Mouse (Mus musculus) neural tube, embryonic 10.5 days (tissue): ENCODE measurements at regions not wholly inside any gene's neighbourhood (a gene's known extent, or its start where the extent isn't known, plus 50 kb on each side); places are given as distances from the start of the nearest gene placed in this dataset.

Source experiments
- DNase-seq: peaks from one replicate; pipeline ENCODE4 v3.0.0-alpha.2; 2017; ENCODE audit warnings: low spot score; ENCODE audit errors: extremely low spot score

GRCm38 (mm10) chr7:125259016-125259415 lies 185.5 kb upstream of the Kdm8 start:
- no peak for DNase-seq

DNA sequence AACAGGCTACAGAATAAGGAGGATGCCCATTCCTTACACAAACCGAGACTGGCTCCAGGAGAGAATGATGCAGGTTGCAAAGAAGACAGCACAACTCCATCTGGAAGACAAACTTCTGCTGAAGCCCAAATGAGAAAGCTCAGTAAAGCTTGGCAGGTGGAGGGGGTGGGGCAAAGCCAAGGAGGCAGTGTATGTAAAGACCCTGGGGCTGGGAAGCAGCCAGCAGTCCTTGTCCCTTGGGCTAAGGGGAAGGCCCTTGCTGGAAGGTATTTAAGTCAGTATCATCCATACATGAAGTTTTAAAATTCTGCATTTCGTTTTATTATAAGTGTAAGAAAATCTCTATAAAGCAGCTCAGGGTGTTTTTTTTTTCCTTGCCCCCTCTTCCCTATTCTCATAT lies 182.3 kb upstream of the Kdm8 start:
- no peak for DNase-seq

GRCm38 (mm10) chr7:125262672-125263365 lies 181.7 kb upstream of the Kdm8 start:
- DNase-seq = no peak

- no peak for DNase-seq
These were observed 180.7 kb upstream of the Kdm8 start for GRCm38 (mm10) chr7:125263756-125264155.

DNA sequence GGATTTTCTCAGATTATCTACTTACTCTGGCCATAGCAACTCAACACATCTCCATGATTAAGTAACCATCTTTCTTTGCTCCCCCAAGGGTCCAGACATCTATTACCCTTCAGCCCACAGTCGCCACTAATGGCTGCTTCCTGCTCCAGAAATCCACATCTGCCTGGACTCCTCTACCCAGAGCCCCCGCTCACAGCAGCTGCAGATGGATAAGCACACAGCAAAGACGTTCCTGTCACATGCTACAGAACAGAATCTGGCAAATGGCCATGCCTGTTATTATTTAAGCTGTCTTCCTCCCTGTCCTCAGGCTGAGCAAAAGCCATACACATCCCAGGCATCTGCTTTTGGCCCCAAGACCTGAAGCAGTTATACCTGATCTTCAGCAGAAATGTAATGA lies 173.8 kb upstream of the Kdm8 start:
- no peak for DNase-seq

- no peak for DNase-seq
These were observed 173.1 kb upstream of the Kdm8 start for GRCm38 (mm10) chr7:125271356-125271755.

DNA sequence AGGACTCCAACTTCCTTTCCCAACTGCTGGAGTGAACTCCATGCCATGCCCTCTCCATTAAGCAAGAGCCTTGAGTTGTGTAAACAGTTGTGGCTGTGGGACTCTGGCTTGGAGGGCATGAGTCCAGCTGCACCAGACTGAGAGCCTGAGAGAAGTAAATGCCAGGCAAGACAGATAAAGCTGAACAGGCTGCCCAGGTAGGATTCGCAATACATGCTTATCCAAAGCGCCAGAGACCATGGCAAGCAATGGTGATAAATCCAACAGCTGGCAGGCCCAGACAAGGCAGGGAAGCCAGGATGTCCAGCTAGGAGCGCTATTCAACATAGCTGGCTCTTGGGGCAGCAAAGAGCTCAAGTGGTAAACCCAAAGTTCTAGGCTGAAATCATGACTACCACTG lies 163.1 kb upstream of the Kdm8 start:
- DNase-seq = no peak

- no peak for DNase-seq
These were observed 149.2 kb upstream of the Kdm8 start for GRCm38 (mm10) chr7:125295226-125295625.

DNA sequence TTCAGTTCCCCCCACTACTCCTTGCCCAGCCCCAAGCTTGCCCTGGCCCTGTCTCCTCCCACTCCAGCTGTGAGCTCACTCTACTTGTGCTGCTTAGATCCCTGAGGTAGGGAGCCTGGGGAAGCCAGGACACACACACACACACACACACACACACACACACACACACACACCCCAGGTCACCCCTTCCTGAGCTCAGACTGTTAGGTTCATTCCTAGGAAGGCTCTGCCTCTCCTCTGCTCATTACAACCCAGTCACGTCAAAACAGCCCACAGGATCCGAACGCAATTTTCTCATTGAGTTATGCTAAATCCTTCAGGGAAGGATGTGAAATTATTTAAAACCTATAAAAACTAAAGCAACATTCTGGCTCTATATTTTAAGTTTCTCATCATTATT lies 136.0 kb upstream of the Kdm8 start:
- DNase-seq = no peak

GRCm38 (mm10) chr7:125310971-125311370 lies 133.5 kb upstream of the Kdm8 start:
- no peak for DNase-seq

DNA sequence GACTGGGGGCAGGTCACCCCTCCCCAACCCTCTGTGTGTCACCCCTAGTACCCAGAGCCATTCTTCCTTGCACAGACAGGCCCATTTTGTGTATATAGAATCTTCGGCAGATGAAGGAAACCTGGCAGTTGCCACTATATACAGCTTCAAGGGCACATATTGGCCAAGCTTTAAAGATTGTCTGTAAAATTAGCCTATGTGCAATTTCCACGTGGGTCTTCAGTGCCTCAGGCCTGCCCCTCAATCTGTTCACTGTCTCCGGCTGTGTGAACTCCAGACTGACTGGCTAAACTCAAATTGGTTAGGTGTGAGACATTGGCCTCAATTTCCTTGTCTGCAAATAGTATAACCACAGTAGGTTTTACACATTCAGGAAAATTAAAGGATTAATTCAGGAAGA lies 130.9 kb upstream of the Kdm8 start:
- DNase-seq = no peak

DNA sequence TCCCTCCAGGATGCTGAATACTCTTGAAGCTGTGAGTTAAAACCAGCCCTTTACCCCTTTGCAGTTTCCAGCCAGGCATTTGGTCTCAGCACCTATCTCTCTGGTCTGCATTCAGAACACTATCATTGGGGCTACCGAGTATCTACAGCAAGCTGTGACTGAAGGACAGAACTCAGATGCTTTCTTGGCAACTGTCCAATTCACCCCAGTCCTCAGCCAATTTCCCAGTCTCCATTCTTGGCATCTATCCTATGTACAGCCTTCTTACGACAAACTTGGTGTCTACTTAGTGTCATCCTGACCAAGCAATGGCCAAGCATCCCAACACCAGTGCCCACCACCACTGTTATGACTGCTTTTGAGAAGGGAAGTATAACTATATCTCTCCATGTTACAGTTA lies 109.7 kb upstream of the Kdm8 start:
- DNase-seq = no peak

GRCm38 (mm10) chr7:125335586-125336165 lies 108.8 kb upstream of the Kdm8 start:
- DNase-seq = no peak

- no peak for DNase-seq
These were observed 107.7 kb upstream of the Kdm8 start for GRCm38 (mm10) chr7:125336826-125337225.

DNA sequence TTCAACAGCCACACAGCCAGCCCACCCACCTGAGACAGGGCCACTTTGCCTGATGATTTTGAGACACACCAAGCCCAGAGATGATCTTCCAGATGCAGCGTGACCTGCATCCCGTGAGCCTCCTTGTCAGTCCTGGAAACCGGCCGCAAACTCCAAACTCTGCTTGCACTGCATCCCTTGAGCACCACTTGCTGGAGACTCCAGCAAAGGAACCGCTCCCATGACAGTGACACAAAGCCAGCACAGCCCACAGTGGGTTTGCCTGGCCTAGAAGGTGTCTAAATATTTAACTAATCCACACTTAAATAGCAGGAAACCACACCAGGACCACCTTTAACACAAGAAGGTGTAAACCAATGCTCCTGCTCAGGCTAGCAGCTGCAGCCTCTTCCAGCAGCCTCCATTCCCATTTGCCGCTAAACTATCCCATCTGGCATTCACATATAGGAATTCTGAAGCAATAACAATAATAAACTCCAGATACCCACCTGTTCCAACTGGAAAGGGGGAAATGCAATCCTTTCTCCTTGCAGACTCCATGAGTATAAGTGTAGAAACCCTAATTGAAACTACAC lies 106.2 kb upstream of the Kdm8 start:
- DNase-seq = no peak

GRCm38 (mm10) chr7:125340326-125340905 lies 104.1 kb upstream of the Kdm8 start:
- no peak for DNase-seq

DNA sequence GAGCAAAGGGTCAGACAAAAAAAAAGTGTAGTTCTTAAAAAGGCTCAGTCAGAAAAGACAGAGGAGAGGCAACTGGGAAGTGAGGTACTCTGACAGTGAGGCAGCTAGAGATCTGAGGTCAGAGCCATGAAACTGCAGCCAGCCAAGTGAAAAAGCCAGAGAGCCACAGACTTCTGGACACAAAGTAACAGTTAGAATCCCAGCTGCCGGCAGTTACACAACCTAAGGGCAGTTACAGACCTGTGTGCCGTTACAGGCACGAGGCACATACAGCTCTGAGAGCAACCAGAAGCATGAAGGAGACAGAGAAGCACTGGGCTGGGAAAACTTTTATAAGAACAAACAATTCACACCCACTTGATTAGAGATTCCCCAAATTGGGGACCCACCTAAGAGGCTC lies 94.9 kb upstream of the Kdm8 start:
- no peak for DNase-seq

DNA sequence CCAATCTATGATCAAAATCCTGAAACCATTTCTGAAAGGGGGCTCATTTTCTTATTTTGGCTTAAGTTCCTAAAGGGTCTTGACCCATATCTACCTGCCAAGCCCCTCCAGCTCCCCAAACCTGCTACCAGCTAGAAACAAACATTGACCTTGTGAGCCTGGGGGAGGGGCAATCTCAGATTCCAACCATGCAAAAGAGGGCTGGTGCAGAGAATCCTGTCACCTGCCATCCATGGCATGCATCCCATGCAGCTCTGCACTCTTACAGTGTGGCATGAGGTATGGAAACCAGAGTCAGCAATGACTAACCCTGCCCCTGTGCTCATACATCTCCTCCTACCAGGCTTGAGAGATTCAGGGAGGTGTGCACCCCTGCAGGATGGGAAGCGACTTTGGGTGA lies 90.3 kb upstream of the Kdm8 start:
- DNase-seq = no peak

- DNase-seq = no peak
These were observed 89.5 kb upstream of the Kdm8 start for GRCm38 (mm10) chr7:125354956-125355355.

DNA sequence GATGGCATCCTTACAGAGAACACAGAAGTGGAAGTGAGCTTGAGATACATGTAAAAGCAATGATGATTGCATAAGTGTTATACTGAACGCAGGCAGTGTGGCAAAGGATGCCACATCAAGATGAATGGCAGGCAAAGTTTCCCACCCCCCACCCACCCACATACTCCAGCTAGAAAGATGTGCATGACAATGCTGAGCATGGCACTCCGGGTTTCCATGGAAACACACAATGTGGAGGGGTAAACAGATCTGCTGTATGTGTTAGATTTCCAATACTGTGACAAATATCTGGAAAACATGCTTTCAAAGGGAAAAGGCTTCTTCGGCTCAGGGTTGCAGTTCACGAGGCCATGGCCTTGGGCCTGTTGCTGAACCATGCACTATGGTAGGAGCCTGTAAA lies 86.5 kb upstream of the Kdm8 start:
- no peak for DNase-seq

- no peak for DNase-seq
These were observed 61.5 kb upstream of the Kdm8 start for GRCm38 (mm10) chr7:125383021-125383420.

- no peak for DNase-seq
These were observed 60.3 kb upstream of the Kdm8 start for GRCm38 (mm10) chr7:125384171-125384570.

GRCm38 (mm10) chr7:125392536-125392935 lies 51.9 kb upstream of the Kdm8 start:
- DNase-seq = peak; percentile 45
